Mouse (Mus musculus): Measurements from ENCODE around the gene Tmem91. TPM values are rescaled to one million over a fixed set of nuclear protein-coding genes. Genes with fewer than 3 reads are reported as not detected.

The Tmem91 gene
- polyA plus RNA-seq, 1 experiment from 2014 or later: 2.0 TPM

- no peak overlapping the region for H3K9ac ChIP-seq (ENCODE audit: low read depth, low read length)
- no peak for ATAC-seq (replicated peaks; ENCODE audit: insufficient number of reproducible peaks, low FRiP score, low TSS enrichment)
- 91% methylated on average over 11 of the region's 11 CpGs for WGBS (ENCODE audit: insufficient replicate concordance)
These were observed 54.2 kb downstream of the Tmem91 start for GRCm38 (mm10) chr7:25620751-25621150.

GRCm38 (mm10) chr7:25620101-25620500 lies 54.9 kb downstream of the Tmem91 start:
- Histone ChIP-seq H3K36me3 (ENCODE audit: control insufficient read depth, insufficient read depth, low read length) (0 out of 2 replicates have a peak, but pooled peaks cover 2% of the 10 kb centered on the region), H3K9ac (ENCODE audit: low read depth, low read length) (peak overlapping the region; percentile 85; the same call in 1 of the 2 replicates), H3K4me1 (ENCODE audit: control insufficient read depth, insufficient read depth, low read length) (peaks cover 11% of the 10 kb centered on the region), H3K4me2 (peak overlapping the region; percentile 73), H3K27ac (ENCODE audit: low read depth, low read length) (no peak overlapping the region), H3K4me3 (ENCODE audit: low read depth, low read length) (peak overlapping the region; percentile 80), H3K9me3 (replicated peaks; ENCODE audit: control insufficient read depth, low read length) (no peaks in the 10 kb centered on the region), H3K27me3 (ENCODE audit: control insufficient read depth, insufficient read depth, low read length) (no peaks in the 10 kb centered on the region)
- 90% methylated on average over 5 of the region's 5 CpGs for WGBS (ENCODE audit: insufficient replicate concordance)
- ATAC-seq (replicated peaks; ENCODE audit: insufficient number of reproducible peaks, low FRiP score, low TSS enrichment): no peak

More at GRCm38 (mm10) chr7:25620751-25621150, 54.2 kb downstream of the Tmem91 start:
- Histone ChIP-seq H3K36me3 (ENCODE audit: control insufficient read depth, insufficient read depth, low read length) (0 out of 2 replicates have a peak, but pooled peaks cover 2% of the 10 kb centered on the region), H3K27ac (ENCODE audit: low read depth, low read length) (no peak overlapping the region), H3K4me2 (no peak overlapping the region), H3K27me3 (ENCODE audit: control insufficient read depth, insufficient read depth, low read length) (no peaks in the 10 kb centered on the region), H3K4me1 (ENCODE audit: control insufficient read depth, insufficient read depth, low read length) (peaks cover 16% of the 10 kb centered on the region), H3K9me3 (replicated peaks; ENCODE audit: control insufficient read depth, low read length) (no peaks in the 10 kb centered on the region), H3K4me3 (ENCODE audit: low read depth, low read length) (no peak overlapping the region)

GRCm38 (mm10) chr7:25619722-25619991 lies 55.3 kb downstream of the Tmem91 start:
- no peaks in the 10 kb centered on the region for H3K9me3 ChIP-seq (replicated peaks; ENCODE audit: control insufficient read depth, low read length)
- H3K36me3 ChIP-seq (ENCODE audit: control insufficient read depth, insufficient read depth, low read length): no peaks in the 10 kb centered on the region
- 14% methylated on average over 5 of the region's 5 CpGs for WGBS (ENCODE audit: insufficient replicate concordance)
- peaks cover 9% of the 10 kb centered on the region for H3K4me1 ChIP-seq (ENCODE audit: control insufficient read depth, insufficient read depth, low read length)
- H3K4me2 ChIP-seq: peak overlapping the region; percentile 73
- H3K9ac ChIP-seq (ENCODE audit: low read depth, low read length): peak overlapping the region; percentile 85
- peak overlapping the region; percentile 80 for H3K4me3 ChIP-seq (ENCODE audit: low read depth, low read length)
- no peaks in the 10 kb centered on the region for H3K27me3 ChIP-seq (ENCODE audit: control insufficient read depth, insufficient read depth, low read length)
- no peak overlapping the region for H3K27ac ChIP-seq (ENCODE audit: low read depth, low read length)
- ATAC-seq (replicated peaks; ENCODE audit: insufficient number of reproducible peaks, low FRiP score, low TSS enrichment): no peak

Other genes starting within 250 kb of the Tmem91 start
- gene Ceacam1, start 197.6 kb downstream of the Tmem91 start, polyA plus RNA-seq (2014; fragmentation: Nextera tagmentation; extraction: Ambion mirVana): 1.9 and 2.3 TPM in 2 replicates
- not detected in 2 replicates for gene Ceacam2, start 135.3 kb downstream of the Tmem91 start, polyA plus RNA-seq (2014; fragmentation: Nextera tagmentation; extraction: Ambion mirVana)
- not detected in 2 replicates for gene Erich4, start 59.3 kb downstream of the Tmem91 start, polyA plus RNA-seq (2014; fragmentation: Nextera tagmentation; extraction: Ambion mirVana)
- gene Dmac2, start 55.8 kb downstream of the Tmem91 start, polyA plus RNA-seq (2014; fragmentation: Nextera tagmentation; extraction: Ambion mirVana): 52.3 and 60.3 TPM in 2 replicates
- gene B3gnt8, start 48.5 kb downstream of the Tmem91 start, polyA plus RNA-seq (2014; fragmentation: Nextera tagmentation; extraction: Ambion mirVana): 2.5 and 4.0 TPM in 2 replicates
- 41.4 and 45.7 TPM in 2 replicates for gene Bckdha, start 16.2 kb downstream of the Tmem91 start, polyA plus RNA-seq (2014; fragmentation: Nextera tagmentation; extraction: Ambion mirVana)
- 40.4 and 44.8 TPM in 2 replicates for gene Exosc5, start 16.0 kb downstream of the Tmem91 start, polyA plus RNA-seq (2014; fragmentation: Nextera tagmentation; extraction: Ambion mirVana)
- gene B9d2, start 5.6 kb upstream of the Tmem91 start, polyA plus RNA-seq (2014; fragmentation: Nextera tagmentation; extraction: Ambion mirVana): 28.0 and 29.5 TPM in 2 replicates
- gene Tgfb1, start 11.8 kb upstream of the Tmem91 start, polyA plus RNA-seq (2014; fragmentation: Nextera tagmentation; extraction: Ambion mirVana): 3.5 and 3.6 TPM in 2 replicates
- 25.5 and 25.6 TPM in 2 replicates for gene Ccdc97, start 43.9 kb upstream of the Tmem91 start, polyA plus RNA-seq (2014; fragmentation: Nextera tagmentation; extraction: Ambion mirVana)
- 47.7 and 53.3 TPM in 2 replicates for gene Hnrnpul1, start 79.6 kb upstream of the Tmem91 start, polyA plus RNA-seq (2014; fragmentation: Nextera tagmentation; extraction: Ambion mirVana)
- 53.6 and 54.5 TPM in 2 replicates for gene Axl, start 113.5 kb upstream of the Tmem91 start, polyA plus RNA-seq (2014; fragmentation: Nextera tagmentation; extraction: Ambion mirVana)
- 4.0 and 5.5 TPM in 2 replicates for gene Cyp2s1, start 141.7 kb upstream of the Tmem91 start, polyA plus RNA-seq (2014; fragmentation: Nextera tagmentation; extraction: Ambion mirVana)
- not detected in 2 replicates for gene Cyp2b10, start 222.5 kb upstream of the Tmem91 start, polyA plus RNA-seq (2014; fragmentation: Nextera tagmentation; extraction: Ambion mirVana)

Data from heart, embryonic 11.5 days (tissue).